In genomic region chr11:102818121-102819020, GRCm38 (mm10) we compare ENCODE assay signal across 8 mouse cellular contexts. TPM values are rescaled to one million over a fixed set of nuclear protein-coding genes. Genes with fewer than 3 reads are reported as not detected.
DNase-seq lines count a peak whose midpoint lies in the region; ATAC-seq and TF ChIP-seq lines count a peak whose summit lies in the region.

No protein-coding gene starts in this region.

- H3K9ac ChIP-seq in heart, embryonic 13.5 days, result peak overlapping the region; percentile 95
- peak overlapping the region; percentile 86 for H3K9ac ChIP-seq in midbrain, embryonic 15.5 days

- peak overlapping the region; percentile 86 for H3K4me2 ChIP-seq in heart, embryonic 13.5 days
- H3K4me2 ChIP-seq in midbrain, embryonic 15.5 days, result peak overlapping the region; percentile 86

- intact Hi-C loops in left cerebral cortex, postnatal 4 days (cut with DNase I), result loop anchor here (5.0 kb wide), 1 partner anchor 41 kb away; no protein-coding TSS in a partner anchor

- DNase-seq in left cerebral cortex, postnatal 4 days, result peak; percentile 46
- DNase-seq in left cerebral cortex, adult 11 months (ENCODE audit: low spot score), result no peak
- peak; percentile 55 for DNase-seq in brain, embryonic 14.5 days (ENCODE audit: low read depth)
- peak; percentile 75 for DNase-seq in limb, embryonic 10.5 days (ENCODE audit: low spot score)
- DNase-seq in thymus, postnatal 4 days, result peak; percentile 54
- DNase-seq in left cerebral cortex, adult 9 months (ENCODE audit: low spot score in 2 of 2), result no peak

- TF ChIP-seq POLR2A in brain, embryonic 14.5 days (IDR thresholded peaks at IDR 0.05; ENCODE audit: borderline replicate concordance, extremely low read depth, insufficient read depth, insufficient read length, poor library complexity, severe bottlenecking), result 0 out of 2 replicates have a peak, but pooled peaks have one; percentile 33

- H3K4me3 ChIP-seq in heart, embryonic 13.5 days, result peak overlapping the region; percentile 70
- peak overlapping the region; percentile 97 for H3K4me3 ChIP-seq in limb, embryonic 10.5 days
- H3K4me3 ChIP-seq in midbrain, embryonic 15.5 days, result peak overlapping the region; percentile 75

- WGBS in heart, embryonic 13.5 days, result under 1% methylated on average over 57 of the region's 92 CpGs
- WGBS in limb, embryonic 10.5 days, result 5% methylated on average over 86 of the region's 92 CpGs
- WGBS in midbrain, embryonic 15.5 days, result under 1% methylated on average over 73 of the region's 92 CpGs

- TF ChIP-seq CTCF in brain, embryonic 14.5 days (IDR thresholded peaks at IDR 0.05; ENCODE audit: borderline replicate concordance, extremely low read depth, insufficient read depth, insufficient read length), result no peak

- 0 out of 2 replicates have a peak, but pooled peaks cover 3% of the 10 kb centered on the region for H3K27me3 ChIP-seq in heart, embryonic 13.5 days (replicated peaks)
- no peaks in the 10 kb centered on the region for H3K27me3 ChIP-seq in limb, embryonic 10.5 days (ENCODE audit: low read depth, poor library complexity, severe bottlenecking)
- 0 out of 2 replicates have a peak, but pooled peaks cover 13% of the 10 kb centered on the region for H3K27me3 ChIP-seq in midbrain, embryonic 15.5 days (replicated peaks)

- no peaks in the 10 kb centered on the region for H3K36me3 ChIP-seq in heart, embryonic 13.5 days
- H3K36me3 ChIP-seq in limb, embryonic 10.5 days, result peaks cover 3% of the 10 kb centered on the region; the same call in 1 of the 2 replicates
- H3K36me3 ChIP-seq in midbrain, embryonic 15.5 days (replicated peaks), result no peaks in the 10 kb centered on the region

- H3K4me1 ChIP-seq in heart, embryonic 13.5 days, result peaks cover 41% of the 10 kb centered on the region
- peaks cover 48% of the 10 kb centered on the region for H3K4me1 ChIP-seq in limb, embryonic 10.5 days
- H3K4me1 ChIP-seq in midbrain, embryonic 15.5 days, result peaks cover 37% of the 10 kb centered on the region

- ATAC-seq in heart, embryonic 13.5 days (ENCODE audit: extremely low read depth, insufficient number of reproducible peaks, low FRiP score, low TSS enrichment), result peak; percentile 41; the same call in 1 of the 2 replicates
- ATAC-seq in midbrain, embryonic 15.5 days (replicated peaks), result peak; percentile 66

- H3K27ac ChIP-seq in heart, embryonic 13.5 days (replicated peaks), result peak overlapping the region; percentile 99
- H3K27ac ChIP-seq in limb, embryonic 10.5 days, result peak overlapping the region; percentile 99
- H3K27ac ChIP-seq in midbrain, embryonic 15.5 days, result peak overlapping the region; percentile 91

- no peaks in the 10 kb centered on the region for H3K9me3 ChIP-seq in heart, embryonic 13.5 days
- no peaks in the 10 kb centered on the region for H3K9me3 ChIP-seq in limb, embryonic 10.5 days (replicated peaks)
- no peaks in the 10 kb centered on the region for H3K9me3 ChIP-seq in midbrain, embryonic 15.5 days

RNA-seq across cellular contexts. Expression of gene Gjc1, which starts 1.1 kb away (rescaled TPM):
- total RNA-seq in left cerebral cortex, postnatal 4 days (2021), result 10 to 100 TPM; 46.7 to 60.2 TPM
- polyA plus RNA-seq in brain, embryonic 14.5 days (2012; rRNA removed), result 52.2 and 61.0 TPM in 2 replicates
- polyA plus RNA-seq in heart, embryonic 13.5 days (2015; fragmentation: Nextera tagmentation; extraction: Ambion mirVana), result 46.5 and 50.3 TPM in 2 replicates
- polyA plus RNA-seq in limb, embryonic 10.5 days (2016; fragmentation: Nextera tagmentation; extraction: Ambion mirVana), result 95.0 and 98.8 TPM in 2 replicates
- polyA plus RNA-seq in midbrain, embryonic 15.5 days (2015; fragmentation: Nextera tagmentation; extraction: Ambion mirVana), result 36.9 TPM in 2 replicates

RNA-seq across cellular contexts. Expression of gene Higd1b, which starts 17.3 kb away (rescaled TPM):
- total RNA-seq in left cerebral cortex, postnatal 4 days (2021), result 1 to 10 TPM; 3.8 to 6.7 TPM
- polyA plus RNA-seq in brain, embryonic 14.5 days (2012; rRNA removed), result 4.3 and 4.9 TPM in 2 replicates
- not detected in 2 replicates for polyA plus RNA-seq in heart, embryonic 13.5 days (2015; fragmentation: Nextera tagmentation; extraction: Ambion mirVana)
- not detected in 2 replicates for polyA plus RNA-seq in limb, embryonic 10.5 days (2016; fragmentation: Nextera tagmentation; extraction: Ambion mirVana)
- polyA plus RNA-seq in midbrain, embryonic 15.5 days (2015; fragmentation: Nextera tagmentation; extraction: Ambion mirVana), result 13.7 and 14.8 TPM in 2 replicates

RNA-seq across cellular contexts. Expression of gene Adam11, which starts 57.1 kb away (rescaled TPM):
- 100 to 1,000 TPM; 103 to 110 TPM for total RNA-seq in left cerebral cortex, postnatal 4 days (2021)
- 48.4 and 64.1 TPM in 2 replicates for polyA plus RNA-seq in brain, embryonic 14.5 days (2012; rRNA removed)
- polyA plus RNA-seq in heart, embryonic 13.5 days (2015; fragmentation: Nextera tagmentation; extraction: Ambion mirVana), result 6.7 and 7.3 TPM in 2 replicates
- 14.2 and 25.1 TPM in 2 replicates for polyA plus RNA-seq in limb, embryonic 10.5 days (2016; fragmentation: Nextera tagmentation; extraction: Ambion mirVana)
- 34.4 and 40.4 TPM in 2 replicates for polyA plus RNA-seq in midbrain, embryonic 15.5 days (2015; fragmentation: Nextera tagmentation; extraction: Ambion mirVana)

Comparison
In these comparisons a context has a peak if more than half of its experiments do, and no peak if none do; other contexts are left out.
1. DNase-seq: peak in left cerebral cortex, postnatal 4 days (single experiment), brain, embryonic 14.5 days (single experiment), limb, embryonic 10.5 days (single experiment) and thymus, postnatal 4 days (single experiment); none in left cerebral cortex, adult 11 months (single experiment) and left cerebral cortex, adult 9 months (0 of 2).
2. Peak in every context shown above with its lines, with median percentiles within 50 percentile points of each other: H3K27ac ChIP-seq and H3K4me3 ChIP-seq.